12 mouse cellular contexts compared by ENCODE assay signal in genomic region chr19:23353881-23354401, GRCm38 (mm10).
A peak's percentile ranks its signal among the peaks of the same experiment; 100 is the strongest.
DNase-seq lines count a peak whose midpoint lies in the region; ATAC-seq and TF ChIP-seq lines count a peak whose summit lies in the region.
"Had no signal": no experiment of that assay in that cellular context is flagged by ENCODE, and none has a peak within 500 bp of the region (broad histone marks: within the 10 kb centered on the region; RNA-seq: fewer than 3 reads in every experiment).

No protein-coding gene starts in this region.

- DNase-seq in 3T3-L1 (ENCODE audit: low read depth, low spot score) = peak; percentile 28
- peak; percentile 53 to 61 for DNase-seq in heart, adult 2 months
- DNase-seq in kidney, adult 11 months = peak; percentile 56
- DNase-seq in right cerebral cortex, postnatal 14 days = no peak
- DNase-seq in right cerebral cortex, adult 2 months (ENCODE audit: low spot score in 2 of 2) = no peak
- DNase-seq in left cerebral cortex, postnatal 25 days (ENCODE audit: low spot score in 2 of 2) = no peak
- DNase-seq in cerebellum, adult 8-10 months = no peak
- DNase-seq: adrenal gland, adult 8-10 months; cerebellum, adult 2 months; right cerebral cortex, postnatal 25 days had no signal

- no peaks in the 10 kb centered on the region for H3K9me3 ChIP-seq in lung, embryonic 16.5 days (ENCODE audit: control insufficient read depth, low read length)

- ATAC-seq in lung, embryonic 16.5 days (ENCODE audit: low read depth) = peak; percentile 86

- TF ChIP-seq POLR2A in heart, adult 2 months (IDR thresholded peaks at IDR 0.05; ENCODE audit: insufficient read depth, low read depth, low read length) = no peak

- H3K4me3 ChIP-seq in heart, adult 2 months = no peak overlapping the region
- H3K4me3 ChIP-seq in lung, embryonic 16.5 days (ENCODE audit: low read length) = no peak overlapping the region

- H3K79me2 ChIP-seq in heart, adult 2 months (replicated peaks; ENCODE audit: control insufficient read depth, insufficient read depth, low read length) = no peaks in the 10 kb centered on the region

- no peaks in the 10 kb centered on the region for H3K27me3 ChIP-seq in heart, adult 2 months (ENCODE audit: control insufficient read depth, insufficient read depth, low read length)
- H3K27me3 ChIP-seq in lung, embryonic 16.5 days (ENCODE audit: control insufficient read depth, insufficient read depth, low read depth, low read length) = no peaks in the 10 kb centered on the region

- no peak for TF ChIP-seq EP300 in heart, adult 2 months (IDR thresholded peaks at IDR 0.05; ENCODE audit: insufficient read depth, low read depth, low read length)

- no peaks in the 10 kb centered on the region; the same call in 1 of the 2 replicates for H3K4me1 ChIP-seq in heart, adult 2 months (ENCODE audit: control insufficient read depth, insufficient read depth, low read length)
- peaks cover 7% of the 10 kb centered on the region for H3K4me1 ChIP-seq in lung, embryonic 16.5 days (replicated peaks; ENCODE audit: control insufficient read depth, insufficient read depth, low read length)

- H3K27ac ChIP-seq in heart, adult 2 months = peak overlapping the region; percentile 47
- H3K27ac ChIP-seq in lung, embryonic 16.5 days (ENCODE audit: low read length) = peak overlapping the region; percentile 45
- H3K27ac ChIP-seq: liver, embryonic 14.5 days had no signal

- H3K9ac ChIP-seq in heart, adult 2 months (ENCODE audit: low read depth, low read length) = no peak overlapping the region
- H3K9ac ChIP-seq in lung, embryonic 16.5 days (ENCODE audit: low read length) = no peak overlapping the region
- H3K9ac ChIP-seq: liver, embryonic 14.5 days had no signal

- 49% methylated on average over 9 of the region's 9 CpGs for WGBS in heart, adult 2 months
- 29% methylated on average over 9 of the region's 9 CpGs for WGBS in lung, embryonic 16.5 days

- intact Hi-C loops in heart, adult 2 months (cut with DNase I) = no loop called here
- intact Hi-C loops in left cerebral cortex, postnatal 25 days (cut with DNase I) = no loop called here

- TF ChIP-seq CTCF in heart, adult 2 months (IDR thresholded peaks at IDR 0.05) = no peak

- no peaks in the 10 kb centered on the region; the same call in 1 of the 2 replicates for H3K36me3 ChIP-seq in heart, adult 2 months (ENCODE audit: control insufficient read depth, insufficient read depth, low read length)
- H3K36me3 ChIP-seq in lung, embryonic 16.5 days (ENCODE audit: control insufficient read depth, insufficient read depth, low read length) = no peaks in the 10 kb centered on the region

- H3K4me2 ChIP-seq in lung, embryonic 16.5 days (ENCODE audit: low read depth, low read length) = no peak overlapping the region

Comparison
In these comparisons a context has a peak if more than half of its experiments do, and no peak if none do; other contexts are left out.
1. DNase-seq: peak in 3T3-L1 (single experiment), heart, adult 2 months (2 of 2) and kidney, adult 11 months (single experiment); none in right cerebral cortex, postnatal 14 days (single experiment), right cerebral cortex, adult 2 months (0 of 2), left cerebral cortex, postnatal 25 days (0 of 2) and cerebellum, adult 8-10 months (single experiment).